Mouse (Mus musculus) adrenal gland, adult (tissue): ENCODE results near the gene Nsl1.

Experiments used
- DNase-seq, 2 experiments: peaks; one replicate each; pipeline ENCODE4 v3.0.0; 2022 to 2023; ENCODE audit warnings: low spot score in 1 of 2; ENCODE audit not compliant: inconsistent age in 2 of 2

The Nsl1 gene

DNA sequence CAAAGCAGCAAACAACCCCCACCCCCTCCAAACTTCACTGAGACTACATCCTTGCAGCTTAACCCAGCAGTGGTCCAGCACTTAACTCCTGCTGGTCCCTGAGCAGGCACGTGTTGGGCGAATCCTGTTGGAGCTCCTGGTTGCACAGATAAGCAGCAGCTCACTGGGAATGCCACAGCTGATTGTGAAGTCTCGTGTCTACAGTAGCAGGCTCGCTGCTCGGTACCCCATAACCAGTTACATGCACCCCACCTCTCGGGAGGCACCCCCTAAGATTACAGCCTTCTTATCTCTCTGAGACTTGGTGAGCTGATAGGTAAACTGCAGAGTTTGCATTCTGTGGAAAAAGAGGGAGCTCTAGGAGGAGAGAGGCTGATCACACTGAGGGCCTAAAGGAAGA lies 26.5 kb downstream of the Nsl1 start:
- no peak for DNase-seq

GRCm38 (mm10) chr1:191092050-191092449 lies 29.2 kb downstream of the Nsl1 start:
- DNase-seq, result no peak

GRCm38 (mm10) chr1:191093578-191093977 lies 30.8 kb downstream of the Nsl1 start:
- DNase-seq, result no peak

- DNase-seq, result no peak
Observed at GRCm38 (mm10) chr1:191095019-191095418, 32.2 kb downstream of the Nsl1 start.

DNA sequence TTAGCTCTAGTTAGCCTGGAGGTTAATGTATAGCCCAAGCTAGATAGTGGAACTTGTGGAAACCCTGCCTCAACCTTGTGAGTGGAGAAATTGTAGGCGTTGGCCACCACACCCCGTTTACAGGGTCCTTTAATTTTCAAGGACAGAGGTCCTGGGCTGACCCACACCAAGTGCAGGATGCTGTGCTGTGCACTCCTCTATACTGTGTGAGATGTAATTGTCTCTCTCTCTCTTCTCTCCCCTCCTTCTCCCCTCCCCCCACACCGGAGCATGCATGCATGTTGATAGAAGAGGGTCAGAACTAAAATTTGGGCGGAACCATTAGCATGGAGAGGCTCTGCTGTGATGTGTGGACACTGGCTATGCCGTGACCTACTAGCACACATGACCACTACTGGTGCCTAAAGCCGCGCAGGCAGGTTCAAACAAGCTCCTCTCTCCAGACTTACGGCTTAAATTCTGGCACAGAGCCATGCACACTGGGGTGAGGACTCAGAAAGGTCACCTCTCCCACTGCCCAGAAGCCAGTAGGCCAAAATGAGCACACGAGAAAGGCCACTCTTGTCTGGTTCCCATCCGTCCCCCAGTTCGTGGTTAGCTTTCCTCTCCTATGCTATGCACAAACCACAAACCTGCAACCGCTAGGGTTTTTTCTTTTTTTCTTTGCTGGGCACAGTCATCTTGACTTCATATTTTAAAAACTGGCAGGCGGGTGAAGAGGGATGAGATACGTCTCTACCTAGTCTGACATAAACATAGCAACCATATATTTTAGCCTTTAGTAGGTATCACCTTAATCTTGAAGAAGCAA lies 34.3 kb downstream of the Nsl1 start:
- DNase-seq, result peak in 1 of 2 experiments; percentile 36

DNA sequence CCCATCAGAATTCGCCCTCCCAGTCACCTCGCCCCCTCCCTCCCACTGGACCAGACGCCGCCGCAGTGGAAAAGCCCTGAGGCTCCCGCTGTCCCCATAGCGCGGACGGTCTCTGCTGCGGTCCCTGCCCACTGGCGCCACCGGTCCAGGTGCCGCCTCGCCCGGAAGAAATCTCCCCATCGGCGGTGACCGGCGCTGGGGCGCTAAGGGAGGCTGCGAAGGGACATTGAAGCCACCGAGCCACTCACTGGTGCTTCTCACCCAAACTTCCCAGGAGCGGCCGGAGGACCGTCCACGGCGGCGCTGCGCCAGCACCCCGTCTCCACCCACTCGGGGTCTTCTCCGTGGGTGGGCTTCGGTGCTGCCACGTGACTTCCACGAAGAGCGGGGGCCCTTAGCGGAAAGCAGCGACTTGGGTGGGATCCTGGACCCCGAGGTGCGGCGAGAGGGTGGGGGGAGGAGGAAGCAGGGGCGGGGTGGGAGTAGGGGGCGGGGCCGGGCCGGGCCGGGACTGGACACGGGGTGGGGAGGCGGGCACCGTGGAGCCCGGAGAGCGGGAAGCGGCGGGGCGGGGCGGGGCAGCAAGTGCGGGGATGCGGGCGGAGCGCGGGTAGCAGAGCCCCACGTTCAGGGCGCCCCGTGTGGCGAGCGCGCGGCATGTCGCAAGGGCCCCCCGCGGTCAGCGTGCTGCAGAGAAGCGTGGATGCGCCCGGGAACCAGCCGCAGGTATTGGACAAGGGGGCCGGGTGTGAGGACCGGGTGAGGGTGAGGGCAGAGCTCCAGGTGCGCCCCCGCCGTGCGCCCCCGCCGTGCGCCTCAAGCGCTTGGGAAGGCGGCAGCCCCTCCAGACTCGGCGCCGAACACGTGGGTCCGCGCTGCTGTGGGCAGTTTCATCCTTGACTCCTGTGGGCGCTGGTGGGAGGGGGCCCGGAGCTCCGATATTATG lies 35.3 kb downstream of the Nsl1 start, which contains the start of gene Batf3:
TSS of gene Batf3 (plus strand) at position 46 of the 946 bp plus-strand sequence.
- DNase-seq, result peak; percentile 59 to 70

- DNase-seq, result no peak
Observed at GRCm38 (mm10) chr1:191099114-191099513, 36.3 kb downstream of the Nsl1 start.

GRCm38 (mm10) chr1:191099772-191100291 lies 37.0 kb downstream of the Nsl1 start:
- DNase-seq, result peak in 1 of 2 experiments; percentile 56

DNA sequence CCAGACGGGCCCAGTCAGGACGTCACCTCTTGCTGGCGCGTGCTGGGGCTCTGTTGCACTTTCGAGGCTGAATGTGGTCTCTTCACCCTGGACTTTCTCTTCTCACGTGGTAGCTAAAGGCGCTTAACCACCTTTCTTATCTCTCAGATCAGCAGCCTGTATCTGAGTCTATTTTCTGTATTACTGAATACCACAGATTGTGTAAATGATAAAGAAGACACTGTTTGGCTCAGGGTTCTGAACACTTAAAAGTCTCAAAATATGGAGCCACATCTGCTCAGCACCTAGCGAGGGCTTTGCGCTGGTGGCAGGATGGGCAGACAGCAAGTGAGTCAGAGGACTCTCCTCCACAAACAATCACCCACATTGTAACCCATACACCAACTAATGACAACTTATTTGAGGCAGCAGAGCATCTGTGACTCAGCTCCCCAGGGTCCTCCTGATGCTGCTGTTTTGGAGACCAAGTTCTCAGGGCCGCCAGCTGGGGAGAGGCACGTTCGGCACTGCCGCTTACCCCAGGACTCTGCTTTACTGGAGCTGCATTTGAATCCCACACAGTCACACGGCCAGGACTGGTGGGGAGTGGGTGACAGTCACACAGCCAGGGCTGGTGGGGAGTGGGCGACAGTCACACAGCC lies 40.0 kb downstream of the Nsl1 start:
- DNase-seq, result no peak

DNA sequence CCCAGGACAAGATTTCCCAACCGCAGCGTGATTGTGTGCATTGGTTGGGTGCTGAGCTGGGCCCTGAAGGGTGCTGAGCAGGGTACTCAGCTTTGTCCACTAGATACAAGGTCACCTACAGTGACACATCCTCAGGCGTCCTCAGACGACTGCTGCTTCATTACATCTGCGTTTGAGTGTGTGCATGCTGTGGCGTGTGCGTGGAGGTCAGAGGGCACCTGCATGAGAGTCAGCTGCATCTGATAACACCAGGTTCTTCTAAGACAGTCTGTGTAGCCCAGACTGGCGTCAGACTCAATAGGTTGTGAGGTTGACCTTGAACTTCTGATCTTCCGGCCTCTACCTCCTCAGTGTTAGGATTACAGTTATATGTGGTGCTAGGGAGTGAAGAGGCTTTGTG lies 42.4 kb downstream of the Nsl1 start:
- DNase-seq, result no peak

- no peak for DNase-seq
Observed at GRCm38 (mm10) chr1:191107306-191107705, 44.5 kb downstream of the Nsl1 start.

DNA sequence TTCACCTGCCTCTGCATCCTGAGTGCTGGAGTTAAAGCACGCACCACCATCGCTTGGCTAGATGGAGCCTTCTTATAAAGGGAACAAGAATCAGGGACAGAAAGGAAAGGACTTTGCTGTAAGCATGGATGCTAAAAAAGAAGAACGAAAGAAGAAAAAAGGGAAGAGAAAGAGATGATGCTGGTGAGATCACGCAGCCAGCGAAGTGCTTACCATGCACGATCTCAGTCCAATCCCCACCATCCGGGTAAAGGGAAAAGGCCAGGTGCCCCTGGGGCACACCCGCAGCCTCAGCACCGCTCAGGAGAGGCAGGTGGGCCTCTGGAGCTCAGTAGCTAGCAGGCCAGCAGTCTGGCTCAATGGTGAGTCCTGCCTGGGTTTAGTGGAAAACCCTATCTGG lies 47.1 kb downstream of the Nsl1 start:
- DNase-seq, result no peak

DNA sequence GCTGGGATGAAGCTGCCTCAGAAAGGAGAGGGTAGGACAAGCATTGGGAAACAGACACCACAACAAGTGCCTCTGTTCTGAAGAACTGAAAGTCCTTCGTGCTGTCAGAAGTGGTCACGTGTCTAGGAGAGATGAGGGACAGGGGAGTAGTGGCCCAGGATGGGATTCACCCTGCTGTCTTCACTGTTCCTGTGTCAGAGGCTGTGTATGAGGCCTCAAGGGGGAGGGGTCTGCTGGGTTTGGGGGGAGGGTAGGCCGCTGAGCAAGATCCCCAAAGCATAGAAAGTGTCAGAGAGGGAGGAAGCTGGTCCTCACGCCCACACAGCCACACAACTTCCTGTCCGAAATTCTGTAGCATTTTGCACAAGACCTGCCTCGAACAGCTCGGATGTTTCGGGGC lies 48.3 kb downstream of the Nsl1 start:
- no peak for DNase-seq

DNA sequence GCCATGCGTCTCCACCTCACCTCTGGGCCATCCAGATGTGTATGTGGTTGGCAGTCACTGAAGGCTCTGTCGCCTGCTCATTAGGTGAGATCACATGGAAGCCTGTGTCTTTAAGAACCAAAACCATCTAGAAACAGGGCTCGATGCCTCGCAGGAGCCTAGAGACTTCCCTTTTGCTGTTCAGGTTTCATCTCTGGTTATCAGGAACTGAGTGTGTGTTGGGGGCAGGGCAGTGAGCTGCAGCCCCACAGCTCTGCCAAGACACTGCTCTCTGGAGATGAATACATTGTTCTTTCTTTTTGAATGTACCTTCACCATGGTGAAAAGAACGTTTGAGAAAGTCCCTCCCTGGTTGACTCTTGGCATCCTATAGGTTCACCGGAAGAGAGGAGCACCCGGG lies 52.1 kb downstream of the Nsl1 start:
- no peak for DNase-seq

DNA sequence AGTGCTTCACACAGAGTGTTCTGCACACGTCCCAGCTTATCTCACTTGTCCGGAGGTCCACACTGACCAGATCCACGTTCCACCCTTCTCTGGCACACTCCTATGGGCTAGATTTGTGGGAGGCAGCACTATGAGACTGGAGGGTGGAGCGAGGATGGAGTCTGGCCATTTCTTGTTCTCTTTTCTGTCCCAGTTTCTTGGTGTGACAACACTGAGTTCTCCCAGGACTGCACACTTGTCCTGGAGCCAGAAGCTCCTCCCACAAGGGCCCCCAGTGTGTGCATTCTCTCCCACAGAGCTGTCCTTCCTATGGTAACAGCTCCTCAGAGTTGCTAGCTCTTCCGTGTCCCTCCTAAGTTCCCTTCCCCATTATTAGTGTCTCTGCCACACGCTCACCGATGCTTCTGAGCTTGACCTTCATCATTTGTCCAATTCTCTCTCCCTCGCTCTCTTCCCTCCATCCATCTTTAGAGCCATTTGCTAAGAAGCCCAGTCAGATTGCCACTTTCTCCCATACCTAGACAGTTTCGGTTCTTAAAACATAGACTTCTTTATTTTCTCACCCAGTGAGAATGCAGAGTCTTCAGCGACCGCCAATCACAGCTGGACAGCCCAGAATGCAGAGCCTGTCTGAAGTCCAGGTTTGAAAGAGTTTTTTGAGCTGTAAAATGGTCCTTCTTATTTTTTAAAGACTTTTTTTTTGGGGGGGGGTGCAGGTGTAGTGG lies 52.9 kb downstream of the Nsl1 start:
- DNase-seq, result peak in 1 of 2 experiments; percentile 24

GRCm38 (mm10) chr1:191122744-191123143 lies 59.9 kb downstream of the Nsl1 start:
- no peak for DNase-seq

DNA sequence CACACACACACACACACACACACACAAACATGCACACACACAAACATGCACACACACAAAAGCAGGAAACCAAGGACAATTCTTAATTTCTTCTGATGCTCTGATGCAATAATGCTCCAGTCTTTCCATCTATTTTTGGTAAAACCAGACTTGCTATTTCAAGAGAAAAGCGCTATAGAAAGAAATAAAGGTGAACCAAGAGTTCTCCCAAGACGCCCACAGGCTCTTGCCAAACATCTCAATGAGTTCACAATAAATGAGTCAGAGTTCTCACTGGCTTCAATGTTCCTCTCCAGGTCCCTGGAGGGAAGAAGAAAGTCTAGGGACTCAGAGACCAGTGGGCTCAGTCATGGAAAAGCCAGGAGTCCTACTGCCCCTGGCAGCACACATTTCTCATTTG lies 60.9 kb downstream of the Nsl1 start:
- no peak for DNase-seq

GRCm38 (mm10) chr1:191124288-191124687 lies 61.5 kb downstream of the Nsl1 start:
- DNase-seq, result no peak

DNA sequence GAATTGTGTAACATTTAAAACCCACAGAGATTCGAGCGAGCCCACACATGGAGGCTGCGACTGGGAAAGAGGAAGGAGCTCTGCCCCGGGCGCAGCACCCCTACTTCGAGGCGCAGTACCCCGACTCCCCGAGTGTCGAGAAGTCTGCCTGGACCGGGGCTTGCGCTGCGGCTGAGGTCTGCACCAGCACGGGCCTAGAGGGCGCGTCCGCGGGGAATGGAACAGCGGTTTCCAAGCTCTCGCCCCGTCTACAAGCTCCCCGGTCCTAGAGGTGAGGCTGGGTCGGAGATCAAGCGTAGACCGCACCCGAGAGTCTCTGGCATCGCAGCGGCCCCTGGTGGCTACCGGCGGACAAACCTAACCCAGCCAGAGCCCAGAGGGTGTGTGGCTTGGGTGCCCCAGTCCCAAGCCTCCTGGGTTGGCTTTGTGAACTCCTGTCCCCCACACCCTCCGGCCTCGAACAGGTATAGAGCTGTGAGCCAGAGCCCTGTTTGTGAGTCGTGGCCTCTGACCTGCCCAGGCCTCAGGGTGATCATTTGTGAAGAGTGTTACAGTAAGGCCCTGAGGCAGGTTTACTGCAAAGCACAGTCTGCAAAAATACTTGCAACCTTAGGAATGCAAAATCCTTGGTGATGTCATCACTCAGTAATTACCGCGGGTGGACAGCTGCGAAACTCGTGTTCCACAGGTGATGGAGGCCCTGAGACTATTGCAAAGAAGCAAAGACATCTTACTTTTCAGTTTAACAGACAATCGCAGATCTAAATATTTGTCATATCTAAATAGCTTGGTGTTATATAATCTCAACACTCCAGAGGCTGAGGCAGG lies 63.2 kb downstream of the Nsl1 start:
- DNase-seq, result peak; percentile 64 to 86

DNA sequence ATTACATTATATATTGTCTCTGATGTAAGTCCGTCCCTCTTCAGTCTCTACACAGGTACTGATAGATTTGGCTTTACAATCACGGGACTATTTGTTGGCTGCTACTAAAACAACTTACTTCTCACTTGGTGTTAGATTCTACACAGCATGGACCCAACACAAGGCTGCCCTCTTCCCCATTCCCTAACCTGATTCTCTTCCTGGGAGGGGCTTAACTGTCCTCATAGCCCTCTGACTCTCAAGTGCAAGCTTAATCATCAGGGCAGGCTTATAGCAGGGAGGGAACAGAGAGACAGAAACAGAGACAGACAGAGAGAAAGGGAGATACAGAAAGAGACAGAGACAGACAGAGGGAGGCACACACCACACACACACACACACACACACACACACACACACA lies 68.9 kb downstream of the Nsl1 start:
- DNase-seq, result no peak
